Mouse (Mus musculus) testis, adult 2 months (tissue): Measurements from ENCODE around the gene Nkd2.

Source experiments
- CTCF ChIP-seq: fragments of 200-500 bp; IDR thresholded peaks from 2 replicates; pipeline ENCODE4 v1.5.1; 2012; ENCODE audit warnings: low read depth, mild to moderate bottlenecking, inconsistent platforms, low read length, moderate library complexity; ENCODE audit not compliant: control insufficient read depth, insufficient read depth, insufficient replicate concordance
- POLR2A ChIP-seq: fragments of 200-500 bp; IDR thresholded peaks from 2 replicates; pipeline ENCODE4 v1.6.1; 2012; ENCODE audit warnings: low read depth, mild to moderate bottlenecking, inconsistent platforms, low read length, moderate library complexity; ENCODE audit not compliant: control insufficient read depth

DNA sequence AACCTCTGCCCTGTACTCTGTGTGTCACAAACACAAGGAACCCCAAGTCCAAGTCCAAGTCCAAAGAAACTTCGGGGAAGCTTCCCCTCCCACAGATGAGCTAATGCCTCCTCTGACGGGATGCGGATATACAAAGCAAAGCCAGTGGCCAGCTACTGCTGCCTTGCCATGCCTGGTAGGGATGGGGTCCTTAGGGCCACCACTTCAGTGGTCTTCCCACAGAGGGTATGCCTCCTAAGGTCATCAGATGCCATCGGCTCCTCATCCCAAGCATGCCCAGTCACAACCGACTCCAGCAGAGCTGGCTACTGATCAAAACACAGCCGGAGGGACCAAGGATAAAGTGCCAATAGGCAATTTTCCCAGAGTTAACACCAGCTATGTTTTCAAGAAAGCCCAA, 10.9 kb downstream of the Nkd2 start:
- TF ChIP-seq CTCF (no peak), POLR2A (no peak)
